Mouse (Mus musculus) C2C12 (cell line): ENCODE results near the gene Zfp273. TPM values are rescaled to one million over a fixed set of nuclear protein-coding genes. Genes with fewer than 3 reads are reported as not detected.
"Not testable (repeated sequence)": the region's sequence is repeated elsewhere in the genome, so short reads cannot be mapped to it uniquely, and the experiment has no call there.

Source experiments
- H3K27me3 ChIP-seq: one replicate; pipeline ENCODE4 v1.6.1; 2011; ENCODE audit not compliant: control insufficient read depth, insufficient read depth, insufficient read length
- H3K36me3 ChIP-seq: one replicate; pipeline ENCODE4 v1.6.1; 2011; ENCODE audit not compliant: control insufficient read depth, insufficient read depth
- H3K4me3 ChIP-seq: one replicate; pipeline ENCODE4 v1.5.1; 2011; ENCODE audit warnings: mild to moderate bottlenecking, control low read depth; ENCODE audit not compliant: poor library complexity, insufficient read depth, severe bottlenecking
- H3K79me2 ChIP-seq: one replicate; pipeline ENCODE4 v1.6.1; 2011; ENCODE audit not compliant: control insufficient read depth, insufficient read depth
- H3K79me3 ChIP-seq: one replicate; pipeline ENCODE4 v1.6.1; 2011; ENCODE audit warnings: low read depth, control low read depth
- H3ac ChIP-seq: one replicate; pipeline ENCODE3; 2011; ENCODE audit warnings: low read depth; ENCODE audit not compliant: control insufficient read depth, insufficient read length
- CEBPB ChIP-seq: IDR thresholded peaks from one replicate; pipeline ENCODE4 v1.6.1; 2011; ENCODE audit warnings: low read depth, mild to moderate bottlenecking, control low read depth, moderate library complexity
- CTCF ChIP-seq: IDR thresholded peaks from one replicate; pipeline ENCODE4 v1.5.1; 2011; ENCODE audit not compliant: control insufficient read depth, insufficient read depth, insufficient read length
- FOSL1 ChIP-seq: IDR thresholded peaks from one replicate; pipeline ENCODE4 v1.8.0; 2011; ENCODE audit warnings: mild to moderate bottlenecking, low read length; ENCODE audit not compliant: poor library complexity, insufficient read depth, severe bottlenecking
- MAX ChIP-seq: IDR thresholded peaks from one replicate; pipeline ENCODE4 v1.6.1; 2011; ENCODE audit warnings: mild to moderate bottlenecking, control low read depth
- MYOD1 ChIP-seq: IDR thresholded peaks from one replicate; pipeline ENCODE4 v1.6.1; 2011; ENCODE audit warnings: low read depth; ENCODE audit not compliant: control insufficient read depth, insufficient read length
- MYOG ChIP-seq: IDR thresholded peaks from one replicate; pipeline ENCODE4 v1.6.1; 2011; ENCODE audit not compliant: control insufficient read depth, insufficient read length; ENCODE audit errors: extremely low read depth
- USF1 ChIP-seq: IDR thresholded peaks from one replicate; pipeline ENCODE4 v1.6.1; 2011; ENCODE audit warnings: low read depth, mild to moderate bottlenecking, control low read depth, moderate library complexity
- polyA plus RNA-seq: library from polyadenylated mRNA; unstranded; fragments of >200 nt; fragmentation: generic; extraction: Trizol; gene quantifications from one replicate; pipeline ENCODE4 v1.2.1, GENCODE M21; 2012; ENCODE audit warnings: missing spikeins

Zfp273 gene
- polyA plus RNA-seq, 1 experiment = 0.22 TPM

GRCm38 (mm10) chr13:67811651-67812210, 1.8 kb upstream of the Zfp273 start:
- Histone ChIP-seq H3K79me3 (no peaks in the 10 kb centered on the region), H3K36me3 (no peaks in the 10 kb centered on the region), H3K27me3 (no peaks in the 10 kb centered on the region), H3ac (no peak overlapping the region), H3K4me3 (no peak overlapping the region), H3K79me2 (no peaks in the 10 kb centered on the region)
- TF ChIP-seq MYOG (no peak), MAX (no peak), FOSL1 (no peak), CEBPB (no peak), USF1 (no peak), MYOD1 (no peak), CTCF (no peak)

DNA sequence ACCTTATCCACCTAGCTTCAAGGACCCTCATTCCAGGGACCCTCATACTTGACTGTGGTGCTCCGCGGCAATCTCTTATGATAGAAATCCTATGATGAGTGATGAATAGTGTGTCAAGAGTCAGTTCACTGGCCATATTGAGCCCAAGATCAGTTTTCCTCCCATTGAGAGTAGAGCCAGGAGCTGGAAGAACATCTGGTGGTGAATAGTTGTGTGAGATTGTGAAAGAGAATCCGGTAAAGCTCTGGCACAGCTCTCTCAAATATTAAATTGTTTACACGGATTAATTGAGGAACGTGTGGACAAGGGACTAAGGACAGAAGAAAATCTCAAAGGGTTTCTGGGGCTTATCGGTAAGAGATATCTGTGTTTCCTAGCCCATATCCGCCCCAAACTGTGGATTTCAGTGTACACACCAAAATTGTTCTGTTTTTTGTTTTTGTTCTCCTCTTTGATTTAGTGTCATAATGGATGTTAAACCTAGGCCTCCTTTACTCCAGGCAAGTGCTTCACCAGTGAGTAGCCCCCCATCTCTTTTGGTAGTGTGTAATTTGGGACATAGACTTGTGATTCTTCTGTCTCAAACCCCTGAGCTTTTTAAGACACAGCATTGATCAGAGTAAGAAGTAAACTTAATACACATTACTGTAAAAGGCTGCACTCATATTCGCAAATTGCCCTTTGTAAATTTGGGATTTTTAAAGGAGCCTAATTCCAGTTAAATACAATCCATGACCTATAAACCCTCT, 405 bp upstream of the Zfp273 start:
- Histone ChIP-seq H3ac (no peak overlapping the region), H3K79me2 (no peaks in the 10 kb centered on the region), H3K36me3 (no peaks in the 10 kb centered on the region), H3K27me3 (no peaks in the 10 kb centered on the region), H3K79me3 (no peaks in the 10 kb centered on the region), H3K4me3 (no peak overlapping the region)
- TF ChIP-seq FOSL1 = no peak
- TF ChIP-seq MAX = no peak
- TF ChIP-seq MYOD1 = no peak
- TF ChIP-seq MYOG = no peak
- TF ChIP-seq CEBPB = no peak
- no peak for TF ChIP-seq CTCF
- no peak for TF ChIP-seq USF1

- Histone ChIP-seq H3K27me3 (no peaks in the 10 kb centered on the region), H3K4me3 (no peak overlapping the region), H3K79me2 (no peaks in the 10 kb centered on the region), H3K79me3 (no peaks in the 10 kb centered on the region), H3K36me3 (no peaks in the 10 kb centered on the region), H3ac (no peak overlapping the region)
- TF ChIP-seq MYOD1 = no peak
- TF ChIP-seq CTCF = no peak
- TF ChIP-seq MYOG = no peak
- no peak for TF ChIP-seq MAX
These were observed 5.1 kb downstream of the Zfp273 start for GRCm38 (mm10) chr13:67818636-67819035.

GRCm38 (mm10) chr13:67830911-67831336, 17.4 kb downstream of the Zfp273 start, which contains the start of gene Gm10037:
Gene Gm10037 (plus strand): TSS chr13:67831106.
- TF ChIP-seq CEBPB (no peak), MYOD1 (no peak), USF1 (no peak), MYOG (no peak), CTCF (no peak), FOSL1 (no peak), MAX (no peak)
- Histone ChIP-seq H3K27me3 (no peaks in the 10 kb centered on the region), H3K4me3 (no peak within 1 kb of the TSS), H3K79me2 (no peaks in the 10 kb centered on the region), H3ac (no peak within 1 kb of the TSS), H3K36me3 (no peaks in the 10 kb centered on the region), H3K79me3 (no peaks in the 10 kb centered on the region)

DNA sequence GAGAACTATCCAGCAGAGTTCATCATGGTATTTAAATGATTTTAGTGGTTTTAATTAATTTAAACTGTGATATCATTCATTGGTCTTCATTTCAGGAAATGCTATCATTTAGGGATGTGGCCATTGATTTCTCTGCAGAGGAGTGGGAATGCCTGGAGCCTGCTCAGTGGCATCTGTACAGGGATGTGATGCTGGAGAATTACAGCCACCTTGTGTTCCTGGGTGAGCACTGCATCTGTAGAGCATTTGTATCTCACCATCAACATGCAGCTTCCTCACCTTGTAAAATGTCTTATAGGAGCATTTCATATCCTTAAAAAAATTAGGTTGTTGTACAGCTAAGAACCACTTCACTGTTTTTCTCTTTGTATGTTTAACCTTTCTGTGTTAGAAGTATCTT, 19.6 kb downstream of the Zfp273 start:
- H3K79me2 ChIP-seq, H3K79me3 ChIP-seq, H3K36me3 ChIP-seq, H3ac ChIP-seq, H3K27me3 ChIP-seq, H3K4me3 ChIP-seq: not testable (repeated sequence)

DNA sequence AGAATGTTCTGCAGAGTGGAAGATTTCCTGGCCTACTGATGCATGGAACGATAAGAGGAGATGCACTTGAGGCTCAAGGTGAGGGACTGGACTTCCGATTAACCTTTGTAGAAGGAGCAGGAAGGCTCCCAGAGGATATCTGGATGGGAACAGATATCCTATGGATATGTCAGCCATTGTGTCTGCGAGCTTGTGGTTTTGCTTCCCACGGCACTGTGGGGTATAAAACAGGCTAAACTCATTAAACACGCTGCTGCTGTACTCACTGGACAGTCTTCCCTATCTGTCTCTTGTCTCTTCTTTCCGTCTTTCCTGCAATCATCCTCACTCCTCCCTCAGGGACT, 30.2 kb downstream of the Zfp273 start:
- TF ChIP-seq MYOD1 (no peak), CTCF (no peak), MAX (no peak), CEBPB (no peak), USF1 (no peak), FOSL1 (no peak)
- H3K36me3 ChIP-seq = no peaks in the 10 kb centered on the region
- H3K79me2 ChIP-seq = no peaks in the 10 kb centered on the region
- peaks cover 3% of the 10 kb centered on the region for H3K27me3 ChIP-seq
- H3ac ChIP-seq = no peak overlapping the region
- H3K79me3 ChIP-seq = no peaks in the 10 kb centered on the region
- H3K4me3 ChIP-seq = no peak overlapping the region
